Mouse (Mus musculus) embryonic fibroblast, embryonic 13.5 days (primary cell): ENCODE measurements around the gene Cd8a.

ENCODE experiments used
- CTCF ChIP-seq: IDR thresholded peaks from 2 replicates; pipeline ENCODE4 v1.5.1; 2011; ENCODE audit warnings: mild to moderate bottlenecking, control low read depth, low read length, moderate library complexity, borderline replicate concordance; ENCODE audit not compliant: insufficient read depth
- POLR2A ChIP-seq: IDR thresholded peaks from 2 replicates; pipeline ENCODE4 v1.6.1; 2011; ENCODE audit warnings: low read depth, mild to moderate bottlenecking, control low read depth, low read length, moderate library complexity

DNA sequence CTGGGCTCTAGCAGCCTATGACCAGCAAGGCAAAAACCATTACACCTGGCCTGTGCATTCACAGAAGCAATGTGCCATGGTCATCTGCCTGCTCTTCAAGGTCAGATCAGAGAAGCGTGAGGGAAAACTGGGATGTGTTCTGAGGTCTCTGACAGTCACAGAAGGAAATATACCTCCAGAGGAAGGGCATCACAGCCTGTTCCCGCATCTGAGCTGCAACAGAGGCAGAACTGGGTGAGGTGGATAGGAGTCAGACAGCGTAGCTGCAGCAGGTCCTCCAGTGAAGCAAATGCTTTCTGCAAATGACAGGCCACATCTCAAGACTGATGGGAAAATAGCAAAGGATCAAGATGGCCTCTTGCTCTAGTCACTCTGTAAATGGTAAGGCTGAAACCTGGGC lies 34.3 kb upstream of the Cd8a start:
- TF ChIP-seq POLR2A, result no peak
- TF ChIP-seq CTCF, result no peak
